Mouse (Mus musculus) spleen, adult 2 months (tissue): ENCODE measurements around the gene Ccdc159. TPM values are rescaled to one million over a fixed set of nuclear protein-coding genes. Genes with fewer than 3 reads are reported as not detected.

Source experiments
- DNase-seq, 2 experiments: peaks; one replicate each; pipeline versions ENCODE4 v3.0.0 to v3.0.0-alpha.2; 2012 to 2021; ENCODE audit warnings: low spot score in 2 of 2, low read depth in 1 of 2
- H3K27ac ChIP-seq: fragments of 200-500 bp; 2 replicates; pipeline ENCODE4 v1.5.1; 2012; ENCODE audit warnings: low read length, inconsistent platforms; ENCODE audit not compliant: insufficient read depth
- H3K27me3 ChIP-seq: fragments of 200-500 bp; 2 replicates; pipeline ENCODE4 v1.6.1; 2012; ENCODE audit warnings: mild to moderate bottlenecking, moderate library complexity, low read length, inconsistent platforms; ENCODE audit not compliant: control insufficient read depth, insufficient read depth
- H3K36me3 ChIP-seq: fragments of 200-500 bp; 2 replicates; pipeline ENCODE4 v1.6.1; 2012; ENCODE audit warnings: mild to moderate bottlenecking, low read length, inconsistent platforms; ENCODE audit not compliant: control insufficient read depth, insufficient read depth
- H3K4me1 ChIP-seq: fragments of 200-500 bp; 2 replicates; pipeline ENCODE4 v1.6.1; 2011; ENCODE audit warnings: inconsistent platforms; ENCODE audit not compliant: control insufficient read depth, insufficient read depth, insufficient read length
- H3K4me3 ChIP-seq: fragments of 200-500 bp; 2 replicates; pipeline ENCODE4 v1.5.1; 2011; ENCODE audit warnings: mild to moderate bottlenecking, inconsistent platforms; ENCODE audit not compliant: insufficient read depth, insufficient read length; ENCODE audit errors: extremely low read depth
- CTCF ChIP-seq: fragments of 200-500 bp; IDR thresholded peaks from 2 replicates; pipeline ENCODE4 v1.5.1; 2011; ENCODE audit warnings: mild to moderate bottlenecking, inconsistent platforms; ENCODE audit not compliant: insufficient read depth, insufficient read length, insufficient replicate concordance; ENCODE audit errors: extremely low read depth
- POLR2A ChIP-seq: fragments of 200-500 bp; IDR thresholded peaks from 2 replicates; pipeline ENCODE4 v1.6.1; 2011; ENCODE audit warnings: low read depth, low read length, inconsistent platforms
- WGBS: fragments of 180-500 bp; shearing (Covaris S2); methylation state at CpG from one replicate; pipeline ENCODE4 v1.1.7; 2018; 5-methylcytosine and 5-hydroxymethylcytosine counted together
- polyA plus RNA-seq: library from polyadenylated mRNA; depleted of rRNA; stranded (reverse); fragments of >200 nt; gene quantifications from 2 replicates; pipeline ENCODE4 v1.2.3, GENCODE M21; 2012

Ccdc159 gene
- polyA plus RNA-seq, 1 experiment, result 0.95 TPM

DNA sequence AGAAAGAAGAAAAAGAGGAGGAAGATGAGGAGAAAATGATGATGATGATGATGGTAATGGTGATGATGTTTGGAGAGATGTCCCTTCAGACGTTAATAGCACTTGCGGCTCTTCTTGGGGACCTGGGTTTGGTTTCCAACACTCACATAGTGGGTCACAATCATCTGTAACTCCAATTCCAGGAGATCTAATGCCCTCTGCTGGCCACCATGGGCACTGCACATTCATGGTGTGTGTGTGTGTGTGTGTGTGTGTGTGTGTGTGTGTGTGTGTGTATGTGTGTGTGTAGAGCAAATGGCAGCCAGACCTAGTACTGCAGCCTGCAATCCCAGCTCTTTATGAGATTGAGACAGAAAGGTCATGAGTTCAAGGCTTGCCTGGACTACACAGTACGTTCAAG lies 24.7 kb downstream of the Ccdc159 start:
- Histone ChIP-seq H3K4me1 (peaks cover 8% of the 10 kb centered on the region), H3K27ac (no peak overlapping the region), H3K27me3 (peaks cover 2% of the 10 kb centered on the region), H3K36me3 (no peaks in the 10 kb centered on the region), H3K4me3 (no peak overlapping the region)
- TF ChIP-seq CTCF, result 0 out of 2 replicates have a peak, but pooled peaks have one; percentile 3
- no peak for TF ChIP-seq POLR2A
- no peak for DNase-seq
- WGBS, result 77% methylated on average over 3 of the region's 3 CpGs

DNA sequence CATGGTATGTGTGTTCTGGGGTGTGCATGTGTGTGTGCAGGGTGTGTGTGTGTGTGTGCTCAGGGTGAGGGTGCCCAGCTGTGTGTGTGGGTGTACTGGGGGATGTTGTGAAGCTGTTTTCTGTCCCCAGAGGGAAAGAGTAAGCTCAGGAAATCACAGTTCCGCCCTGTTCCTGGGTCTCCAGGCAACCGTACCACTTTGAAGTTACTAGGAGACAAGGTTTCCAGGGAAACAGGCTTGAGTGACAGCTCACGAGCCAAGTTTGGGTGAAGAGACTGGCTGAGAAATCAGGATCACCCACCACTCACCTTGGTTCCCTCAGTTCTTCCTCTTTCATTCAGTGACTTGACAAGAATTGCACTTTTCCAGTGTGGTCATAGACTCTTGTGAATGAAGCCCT lies 26.3 kb downstream of the Ccdc159 start:
- no peak overlapping the region for H3K4me3 ChIP-seq
- H3K36me3 ChIP-seq, result peaks cover 2% of the 10 kb centered on the region; the same call in 1 of the 2 replicates
- H3K27ac ChIP-seq, result no peak overlapping the region
- H3K27me3 ChIP-seq, result no peaks in the 10 kb centered on the region
- TF ChIP-seq POLR2A (no peak), CTCF (no peak)
- WGBS, result 11% methylated on average over 3 of the region's 3 CpGs
- H3K4me1 ChIP-seq, result peaks cover 3% of the 10 kb centered on the region; the same call in 1 of the 2 replicates
- DNase-seq, result no peak

DNA sequence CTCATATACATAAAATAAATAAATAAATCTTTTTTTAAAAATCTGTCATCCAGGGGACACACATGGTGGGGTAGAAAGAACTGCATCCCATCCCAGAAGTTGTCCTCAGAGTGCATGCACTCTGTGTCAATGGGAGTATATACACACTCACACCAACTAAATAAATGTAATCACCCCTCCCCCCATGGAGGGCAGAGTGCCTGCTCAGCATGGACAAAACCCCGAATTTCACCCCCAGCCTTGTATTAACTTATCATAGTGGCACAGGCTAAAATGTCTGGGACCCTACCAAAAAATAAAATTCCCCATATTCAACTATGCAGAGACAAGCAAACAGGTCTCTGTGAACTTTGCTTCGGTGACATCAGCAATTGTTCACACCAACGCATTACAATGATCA lies 27.4 kb downstream of the Ccdc159 start:
- WGBS, result 78% methylated on average over 3 of the region's 3 CpGs
- no peak for TF ChIP-seq CTCF
- no peak for TF ChIP-seq POLR2A
- no peak overlapping the region for H3K27ac ChIP-seq
- DNase-seq, result no peak
- no peak overlapping the region for H3K4me3 ChIP-seq
- H3K4me1 ChIP-seq, result peaks cover 3% of the 10 kb centered on the region; the same call in 1 of the 2 replicates
- no peaks in the 10 kb centered on the region for H3K27me3 ChIP-seq
- peaks cover 2% of the 10 kb centered on the region; the same call in 1 of the 2 replicates for H3K36me3 ChIP-seq

DNA sequence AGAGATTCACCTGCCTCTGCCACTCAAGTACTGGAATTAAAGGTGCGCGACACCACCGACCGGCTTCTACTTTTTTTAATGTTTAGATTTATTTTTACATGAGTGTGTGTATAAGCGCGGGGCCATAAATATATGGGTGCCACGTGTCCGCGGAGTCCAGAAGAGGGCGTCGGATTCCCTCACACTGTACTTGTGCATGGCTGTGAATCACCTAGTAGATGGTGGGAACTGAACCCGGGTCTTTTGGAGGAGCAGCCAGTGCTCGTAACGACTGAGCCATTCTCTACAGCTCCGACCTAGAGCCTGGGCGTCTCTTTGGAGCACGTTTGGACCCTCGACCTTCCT lies 27.9 kb downstream of the Ccdc159 start:
- TF ChIP-seq POLR2A (no peak; the same call in 1 of the 2 replicates), CTCF (peak; percentile 18; the same call in 1 of the 2 replicates)
- DNase-seq, result no peak
- H3K27me3 ChIP-seq, result no peaks in the 10 kb centered on the region
- WGBS, result 2% methylated on average over 18 of the region's 18 CpGs
- H3K27ac ChIP-seq, result peak overlapping the region; percentile 96
- peaks cover 3% of the 10 kb centered on the region; the same call in 1 of the 2 replicates for H3K4me1 ChIP-seq
- peak overlapping the region; percentile 97 for H3K4me3 ChIP-seq
- H3K36me3 ChIP-seq, result peaks cover 2% of the 10 kb centered on the region; the same call in 1 of the 2 replicates

DNA sequence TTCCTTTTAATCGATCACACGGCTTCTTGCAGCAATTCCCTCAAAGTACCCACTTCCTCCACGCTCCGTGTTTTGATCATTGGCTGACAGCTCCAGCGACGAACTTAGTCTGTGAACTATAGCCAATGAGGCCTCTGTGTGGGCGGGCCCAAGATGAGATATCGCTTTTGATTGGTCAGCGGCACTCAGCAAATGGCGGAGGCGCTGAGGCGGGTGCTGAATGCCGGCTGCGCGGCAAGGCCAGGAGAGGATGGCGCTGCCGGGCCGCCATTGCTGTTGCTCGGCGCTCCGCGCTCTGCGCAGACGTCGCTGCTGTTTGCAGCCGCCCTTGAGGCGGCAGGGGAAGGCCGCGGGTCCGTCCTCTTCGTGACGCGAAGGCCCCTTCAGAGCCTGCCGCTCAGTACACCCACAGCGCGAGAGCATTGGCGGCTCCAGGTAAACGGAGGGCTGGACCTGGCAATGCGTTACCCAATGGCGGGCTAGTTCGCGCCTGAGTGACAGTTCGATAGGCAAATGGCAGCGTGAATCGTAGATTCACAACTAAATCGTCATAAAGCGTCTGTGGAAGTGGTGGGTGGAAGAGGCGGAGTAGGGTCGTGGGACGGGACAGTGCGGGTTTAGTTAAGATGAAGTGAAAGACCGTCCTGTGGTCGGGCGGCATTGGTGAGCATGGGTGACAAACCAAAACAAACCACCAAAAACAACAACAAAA lies 28.5 kb downstream of the Ccdc159 start, which contains the start of gene Swsap1:
Gene Swsap1 (plus strand): TSS at position 186 of the 712 bp plus-strand sequence.
- WGBS, result under 1% methylated on average over 54 of the region's 54 CpGs
- Histone ChIP-seq H3K4me3 (peak within 1 kb of the TSS; percentile 97), H3K4me1 (peaks cover 3% of the 10 kb centered on the region; the same call in 1 of the 2 replicates), H3K27ac (peak within 1 kb of the TSS; percentile 96), H3K36me3 (peaks cover 2% of the 10 kb centered on the region; the same call in 1 of the 2 replicates), H3K27me3 (no peaks in the 10 kb centered on the region; the same call in 1 of the 2 replicates)
- TF ChIP-seq CTCF, result no peak
- peak; percentile 44; the same call in 1 of the 2 replicates for TF ChIP-seq POLR2A
- peak; percentile 98 to 99 for DNase-seq

DNA sequence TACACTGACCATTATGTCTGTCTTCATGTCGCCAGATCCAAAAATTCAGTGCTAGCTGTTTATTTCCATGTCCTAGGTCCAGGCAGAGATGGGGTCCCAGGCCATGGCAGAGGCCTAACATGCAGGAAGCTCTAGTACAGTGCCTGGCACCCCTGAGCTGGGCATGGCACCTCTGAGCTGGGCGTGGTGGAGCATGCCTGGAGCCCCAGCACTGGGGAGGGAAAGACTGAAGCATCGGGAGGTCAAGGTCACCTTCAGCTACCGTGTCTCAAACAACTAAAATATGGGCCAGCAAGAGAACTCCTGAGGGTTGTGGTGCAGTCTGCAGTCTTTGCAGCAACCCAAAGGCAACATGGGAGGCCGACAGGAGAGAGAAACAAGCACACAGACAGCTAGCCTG lies 31.1 kb downstream of the Ccdc159 start:
- Histone ChIP-seq H3K27ac (no peak overlapping the region), H3K36me3 (peaks cover 2% of the 10 kb centered on the region; the same call in 1 of the 2 replicates), H3K4me1 (peaks cover 15% of the 10 kb centered on the region), H3K4me3 (no peak overlapping the region), H3K27me3 (peaks cover 14% of the 10 kb centered on the region)
- WGBS, result 91% methylated on average over 5 of the region's 5 CpGs
- TF ChIP-seq CTCF (no peak), POLR2A (no peak)
- no peak for DNase-seq

DNA sequence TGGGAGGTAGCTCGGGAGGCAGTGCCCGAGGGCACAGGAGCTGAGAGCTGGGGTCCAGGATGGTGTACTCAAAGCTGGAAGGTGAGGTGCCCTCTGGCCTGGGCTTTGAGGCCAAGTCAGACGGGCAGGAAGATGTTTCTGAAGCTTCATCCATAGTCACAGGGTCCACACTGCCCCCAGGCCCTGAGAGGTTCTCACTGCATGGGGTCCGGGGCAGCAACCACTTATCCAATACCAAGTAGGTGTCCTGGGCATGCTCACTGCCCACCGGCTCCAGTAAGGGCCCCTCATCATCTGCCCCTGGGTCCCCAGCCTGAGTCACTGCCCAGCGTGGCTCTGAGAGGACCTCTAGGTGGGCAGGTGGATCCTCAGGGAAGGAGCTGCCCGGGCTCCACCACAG lies 32.0 kb downstream of the Ccdc159 start:
- no peak overlapping the region for H3K4me3 ChIP-seq

More for the DNA sequence above, 32.0 kb downstream of the Ccdc159 start:
- H3K27ac ChIP-seq, result no peak overlapping the region
- H3K4me1 ChIP-seq, result peaks cover 15% of the 10 kb centered on the region
- TF ChIP-seq POLR2A, result no peak
- no peak for TF ChIP-seq CTCF
- no peak for DNase-seq
- H3K36me3 ChIP-seq, result peaks cover 2% of the 10 kb centered on the region; the same call in 1 of the 2 replicates
- 98% methylated on average over 7 of the region's 7 CpGs for WGBS
- H3K27me3 ChIP-seq, result peaks cover 14% of the 10 kb centered on the region
